ENCODE assay signal across 27 mouse cellular contexts in genomic region chr10:25428658-25429057, GRCm38 (mm10).
A peak's percentile ranks its signal among the peaks of the same experiment; 100 is the strongest.
DNase-seq lines count a peak whose midpoint lies in the region; ATAC-seq and TF ChIP-seq lines count a peak whose summit lies in the region.
"Had no signal": no experiment of that assay in that cellular context is flagged by ENCODE, and none has a peak within 500 bp of the region (broad histone marks: within the 10 kb centered on the region; RNA-seq: fewer than 3 reads in every experiment).

No protein-coding gene starts in this region.

- no peaks in the 10 kb centered on the region for H3K9me3 ChIP-seq in forebrain, embryonic 14.5 days (replicated peaks; ENCODE audit: control insufficient read depth, low read length)
- no peaks in the 10 kb centered on the region for H3K9me3 ChIP-seq in forebrain, embryonic 10.5 days
- H3K9me3 ChIP-seq in lung, embryonic 16.5 days (ENCODE audit: control insufficient read depth, low read length): no peaks in the 10 kb centered on the region
- H3K9me3 ChIP-seq: embryonic facial prominence, embryonic 12.5 days; embryonic facial prominence, embryonic 15.5 days; G1E; heart, embryonic 13.5 days had no signal

- intact Hi-C loops in gastrocnemius, adult 2 months (cut with DNase I): no loop called here

- no peak for ATAC-seq in forebrain, embryonic 14.5 days
- no peak for ATAC-seq in lung, embryonic 16.5 days (ENCODE audit: low read depth)
- ATAC-seq: hindbrain, postnatal 0 days; inflammation-experienced regulatory T-cells, adult 6 months; intestine, postnatal 0 days; Patski had no signal

- H3K9ac ChIP-seq in forebrain, embryonic 14.5 days (ENCODE audit: low read length): no peak overlapping the region
- no peak overlapping the region for H3K9ac ChIP-seq in lung, embryonic 16.5 days (ENCODE audit: low read length)
- H3K9ac ChIP-seq: embryonic facial prominence, embryonic 12.5 days; embryonic facial prominence, embryonic 15.5 days; hindbrain, embryonic 14.5 days had no signal

- no peaks in the 10 kb centered on the region for H3K4me1 ChIP-seq in forebrain, embryonic 14.5 days (ENCODE audit: control insufficient read depth, insufficient read depth, low read length)
- H3K4me1 ChIP-seq in forebrain, embryonic 10.5 days: peaks cover 34% of the 10 kb centered on the region
- peaks cover 65% of the 10 kb centered on the region for H3K4me1 ChIP-seq in lung, embryonic 16.5 days (replicated peaks; ENCODE audit: control insufficient read depth, insufficient read depth, low read length)

- no peak overlapping the region for H3K27ac ChIP-seq in forebrain, embryonic 14.5 days (ENCODE audit: low read depth, low read length)
- H3K27ac ChIP-seq in forebrain, embryonic 10.5 days: no peak overlapping the region
- peak overlapping the region; percentile 44; the same call in 1 of the 2 replicates for H3K27ac ChIP-seq in gastrocnemius, adult 2 months
- 0 out of 2 replicates have a peak overlapping the region, but pooled peaks have one; percentile 17 for H3K27ac ChIP-seq in lung, embryonic 16.5 days (ENCODE audit: low read length)
- H3K27ac ChIP-seq: embryonic facial prominence, embryonic 12.5 days; hindbrain, embryonic 14.5 days; hindbrain, postnatal 0 days had no signal

- 78% methylated on average over 5 of the region's 5 CpGs for WGBS in forebrain, embryonic 14.5 days
- 96% methylated on average over 5 of the region's 5 CpGs for WGBS in forebrain, embryonic 10.5 days
- WGBS in lung, embryonic 16.5 days: 81% methylated on average over 5 of the region's 5 CpGs

- no peak overlapping the region for H3K4me3 ChIP-seq in forebrain, embryonic 14.5 days (ENCODE audit: low read depth, low read length)
- no peak overlapping the region for H3K4me3 ChIP-seq in forebrain, embryonic 10.5 days
- no peak overlapping the region for H3K4me3 ChIP-seq in gastrocnemius, adult 2 months
- H3K4me3 ChIP-seq in lung, embryonic 16.5 days (ENCODE audit: low read length): no peak overlapping the region
- H3K4me3 ChIP-seq: embryonic facial prominence, embryonic 12.5 days; embryonic facial prominence, embryonic 15.5 days; heart, embryonic 13.5 days had no signal

- H3K4me2 ChIP-seq in forebrain, embryonic 14.5 days (ENCODE audit: low read length): no peak overlapping the region
- H3K4me2 ChIP-seq in lung, embryonic 16.5 days (ENCODE audit: low read depth, low read length): no peak overlapping the region
- H3K4me2 ChIP-seq: embryonic facial prominence, embryonic 12.5 days; embryonic facial prominence, embryonic 15.5 days; hindbrain, embryonic 14.5 days had no signal

- peak; percentile 25 for DNase-seq in forebrain, embryonic 14.5 days (ENCODE audit: low spot score)
- DNase-seq in forebrain, embryonic 10.5 days (ENCODE audit: extremely low spot score, low spot score): no peak
- DNase-seq in gastrocnemius, adult 2 months: no peak
- no peak for DNase-seq in gastrocnemius, adult 8-10 months (ENCODE audit: low spot score in 2 of 2)
- no peak for DNase-seq in lung, adult 18-20 months
- DNase-seq: adrenal gland, postnatal 10 days; adrenal gland, postnatal 36 days; B cell, adult 2 months; cerebellum, adult 11 months; cerebellum, adult 2 months; cerebellum, adult 9-11 months; cerebellum, postnatal 25 days; gastrocnemius, postnatal 25 days; heart, postnatal 14 days; heart, postnatal 4 days; kidney, adult 2 months had no signal

- TF ChIP-seq CTCF in gastrocnemius, adult 2 months (IDR thresholded peaks at IDR 0.05): no peak

- H3K27me3 ChIP-seq in forebrain, embryonic 14.5 days (replicated peaks; ENCODE audit: control insufficient read depth, insufficient read depth, low read length): no peaks in the 10 kb centered on the region
- H3K27me3 ChIP-seq in forebrain, embryonic 10.5 days (ENCODE audit: poor library complexity, severe bottlenecking): no peaks in the 10 kb centered on the region
- no peaks in the 10 kb centered on the region for H3K27me3 ChIP-seq in lung, embryonic 16.5 days (ENCODE audit: control insufficient read depth, insufficient read depth, low read depth, low read length)
- H3K27me3 ChIP-seq: CH12.LX; embryonic facial prominence, embryonic 12.5 days; embryonic facial prominence, embryonic 15.5 days; heart, embryonic 13.5 days; Patski had no signal

- no peaks in the 10 kb centered on the region for H3K36me3 ChIP-seq in forebrain, embryonic 14.5 days (ENCODE audit: control insufficient read depth, insufficient read depth, low read length)
- no peaks in the 10 kb centered on the region for H3K36me3 ChIP-seq in forebrain, embryonic 10.5 days (replicated peaks)
- H3K36me3 ChIP-seq in lung, embryonic 16.5 days (ENCODE audit: control insufficient read depth, insufficient read depth, low read length): no peaks in the 10 kb centered on the region
- H3K36me3 ChIP-seq: embryonic facial prominence, embryonic 12.5 days; embryonic facial prominence, embryonic 15.5 days; G1E; heart, embryonic 13.5 days had no signal

Comparison
In these comparisons a context has a peak if more than half of its experiments do, and no peak if none do; other contexts are left out.
1. H3K27ac ChIP-seq: peak in gastrocnemius, adult 2 months (single experiment) and lung, embryonic 16.5 days (single experiment); none in forebrain, embryonic 14.5 days (single experiment) and forebrain, embryonic 10.5 days (single experiment).